Mouse (Mus musculus) thymus, adult 2 months (tissue): ENCODE measurements at regions not wholly inside any gene's neighbourhood (a gene's known extent, or its start where the extent isn't known, plus 50 kb on each side); places are given as distances from the start of the nearest gene placed in this dataset.

Experiments
- CTCF ChIP-seq: fragments of 200-500 bp; IDR thresholded peaks from 2 replicates; pipeline ENCODE4 v1.5.1; 2012; ENCODE audit warnings: mild to moderate bottlenecking, control low read depth, low read length, moderate library complexity, borderline replicate concordance; ENCODE audit not compliant: control insufficient read depth, poor library complexity, insufficient read depth; ENCODE audit errors: extremely low read depth
- POLR2A ChIP-seq: fragments of 200-500 bp; IDR thresholded peaks from 2 replicates; pipeline ENCODE4 v1.6.1; 2012; ENCODE audit warnings: mild to moderate bottlenecking, low read length, control low read depth, moderate library complexity; ENCODE audit not compliant: control insufficient read depth, poor library complexity, insufficient read depth; ENCODE audit errors: extremely low read depth

- no peak for TF ChIP-seq POLR2A
- no peak for TF ChIP-seq CTCF
These were observed 60.3 kb upstream of the Smim23 start for GRCm38 (mm10) chr11:32884744-32885143.
